Mouse (Mus musculus) frontal cortex, postnatal 36 days (tissue): ENCODE data around the gene Pik3r1.

Experiments
- DNase-seq, 2 experiments: peaks; one replicate each; pipeline ENCODE4 v3.0.0; 2022; ENCODE audit warnings: low spot score in 2 of 2

The Pik3r1 gene

DNA sequence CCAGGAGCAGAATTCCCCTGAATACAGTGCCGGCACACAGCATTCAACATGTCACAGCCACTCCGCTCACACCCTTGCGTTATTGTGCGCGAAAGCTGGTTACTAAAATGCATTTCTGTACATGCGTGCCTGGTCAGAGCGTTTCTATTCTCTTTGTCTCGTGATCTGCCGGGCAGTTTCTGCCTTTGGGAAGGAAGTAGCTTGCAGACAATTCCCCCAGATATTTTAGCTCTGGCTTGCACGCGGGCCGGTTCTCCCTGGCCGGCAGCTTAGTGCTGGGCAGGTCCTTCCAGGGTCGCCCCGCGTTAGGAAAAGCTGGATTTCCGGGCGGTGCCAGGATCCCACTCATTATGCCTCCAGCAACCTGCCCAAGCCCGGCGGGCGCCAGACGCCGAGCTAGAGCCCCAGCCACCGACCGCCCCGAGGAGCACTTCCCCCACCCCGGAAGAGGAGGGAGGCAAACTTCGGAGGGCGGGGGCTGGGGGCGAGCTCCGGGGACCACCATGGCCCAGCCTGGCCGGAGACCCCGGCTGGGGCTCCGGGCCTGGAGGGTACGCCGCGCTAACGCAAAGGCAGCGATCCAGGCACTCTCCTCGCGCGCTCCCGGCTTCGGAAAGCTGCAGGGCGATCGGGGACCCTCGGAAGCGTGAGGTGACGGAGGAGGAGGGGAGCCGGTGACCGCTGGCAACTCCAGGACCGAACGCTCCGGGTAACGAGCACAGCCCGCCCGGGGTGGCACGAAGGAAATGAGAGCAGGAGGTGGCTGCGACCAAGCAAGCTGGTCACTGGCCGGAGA, 806 bp downstream of the Pik3r1 start:
- DNase-seq, result peak in 1 of 2 experiments; percentile 55

DNA sequence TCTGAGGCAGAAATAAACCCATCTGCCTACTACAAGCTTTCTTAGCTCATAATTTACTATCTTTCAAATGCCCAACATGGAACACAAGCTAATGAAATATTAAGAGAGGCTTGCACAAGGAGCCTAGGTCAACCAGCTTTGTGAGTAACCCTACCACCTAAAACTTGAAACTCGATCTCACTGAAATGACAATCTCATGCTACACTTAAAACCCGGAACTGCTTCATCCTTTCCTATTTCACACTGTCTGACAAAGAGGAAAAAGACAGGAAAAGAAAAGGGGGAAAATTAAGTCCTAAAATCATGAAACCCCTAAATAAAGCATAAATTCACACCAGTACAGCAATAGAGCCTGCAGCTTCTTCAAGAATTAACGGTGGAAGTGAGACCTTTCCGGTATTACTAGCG, 1.4 kb downstream of the Pik3r1 start:
- DNase-seq, result no peak

DNA sequence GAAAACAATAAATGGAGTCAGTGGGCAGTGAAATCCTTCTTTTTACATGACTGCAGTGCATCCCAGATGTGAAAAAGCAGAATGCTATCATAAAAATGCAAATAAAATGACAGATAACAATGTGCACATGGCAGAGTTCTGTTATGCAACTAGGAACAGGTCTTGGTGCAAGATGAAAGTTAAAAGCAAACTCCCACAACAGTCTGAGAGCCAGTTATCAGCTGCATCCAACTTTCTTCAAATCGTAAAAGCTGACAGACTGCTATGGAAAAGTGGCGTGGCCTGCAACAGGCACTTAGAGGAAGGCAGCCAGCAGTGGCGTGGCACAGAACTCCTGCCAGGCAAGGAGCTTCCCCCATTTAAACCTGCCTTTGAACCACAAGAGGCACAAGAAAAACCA, 2.0 kb downstream of the Pik3r1 start:
- no peak for DNase-seq

DNA sequence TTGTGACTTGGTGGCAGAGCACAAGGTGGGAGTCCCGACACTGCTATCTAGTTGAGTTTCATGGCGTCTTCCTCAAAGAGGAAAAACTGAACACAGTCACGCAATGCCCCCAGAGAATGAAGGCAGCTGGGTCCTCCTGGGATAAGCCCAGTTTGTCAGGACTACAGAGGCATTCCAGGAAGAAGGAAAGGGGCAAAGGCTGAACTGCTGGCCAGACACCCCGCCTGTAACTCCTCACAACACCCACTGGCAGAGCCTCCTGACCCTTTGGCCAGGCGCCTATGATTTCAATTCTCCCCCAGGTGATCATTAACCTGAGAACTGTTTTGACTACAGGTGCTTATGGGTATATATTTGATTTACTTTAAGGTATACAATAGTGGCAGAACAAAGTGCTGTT, 3.9 kb downstream of the Pik3r1 start:
- DNase-seq, result no peak

DNA sequence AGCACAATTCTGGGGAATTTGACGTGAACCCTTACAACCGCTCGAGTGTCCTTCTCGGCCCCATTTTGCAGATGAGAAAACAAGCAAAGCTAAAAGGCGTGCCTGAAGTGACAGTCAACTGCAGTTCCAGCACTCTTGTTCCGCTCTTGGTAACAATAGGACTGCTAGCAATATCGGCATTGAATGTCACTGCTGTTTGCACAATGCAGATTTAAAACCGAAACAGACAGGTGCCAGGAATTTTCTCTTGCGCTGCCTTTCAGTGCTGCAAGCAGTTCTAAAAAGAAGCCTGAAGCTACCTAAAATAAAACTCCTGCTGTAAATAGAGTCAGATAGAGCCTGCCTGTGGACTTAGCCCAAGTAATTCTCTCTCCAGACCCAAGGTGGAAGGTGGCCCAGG, 4.3 kb downstream of the Pik3r1 start:
- DNase-seq, result no peak

DNA sequence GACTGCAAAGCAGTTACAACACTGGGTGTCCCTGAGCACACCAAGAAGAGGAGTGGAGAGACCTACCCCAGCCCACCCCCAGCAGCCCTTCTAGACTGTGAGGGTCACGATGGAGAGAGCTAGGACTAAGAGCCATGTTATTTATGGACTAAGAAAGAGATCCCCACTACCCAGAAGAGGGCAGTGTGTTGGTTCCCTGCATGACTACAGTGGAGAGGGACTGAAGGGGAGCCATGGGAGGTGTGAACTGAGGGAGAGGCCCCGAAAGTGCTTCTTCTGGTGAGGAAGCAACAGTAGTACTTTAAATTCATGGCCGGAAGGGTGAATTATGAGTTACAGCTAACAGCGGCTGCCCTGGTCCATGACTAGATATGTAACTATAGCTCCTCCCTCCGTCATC, 4.9 kb downstream of the Pik3r1 start:
- no peak for DNase-seq

DNA sequence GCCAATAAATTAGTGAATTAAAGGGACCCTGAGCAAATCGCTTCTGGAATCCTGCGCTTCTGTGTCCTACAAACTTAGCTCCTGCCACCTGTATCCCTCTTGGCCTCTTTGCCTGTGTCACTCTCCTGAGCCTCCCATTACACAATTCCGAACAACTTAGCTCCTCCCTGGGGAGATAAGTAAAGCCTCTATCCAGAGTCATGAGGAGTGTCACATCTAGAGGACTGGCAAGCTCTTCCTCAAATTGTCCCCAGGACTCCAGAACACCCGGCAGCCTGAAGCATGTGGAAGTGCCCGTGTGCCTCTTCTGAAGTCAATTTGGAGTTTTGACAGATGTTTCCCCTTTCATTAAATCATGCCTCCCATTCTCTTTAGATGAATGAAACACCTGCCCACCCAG, 6.4 kb downstream of the Pik3r1 start:
- no peak for DNase-seq

DNA sequence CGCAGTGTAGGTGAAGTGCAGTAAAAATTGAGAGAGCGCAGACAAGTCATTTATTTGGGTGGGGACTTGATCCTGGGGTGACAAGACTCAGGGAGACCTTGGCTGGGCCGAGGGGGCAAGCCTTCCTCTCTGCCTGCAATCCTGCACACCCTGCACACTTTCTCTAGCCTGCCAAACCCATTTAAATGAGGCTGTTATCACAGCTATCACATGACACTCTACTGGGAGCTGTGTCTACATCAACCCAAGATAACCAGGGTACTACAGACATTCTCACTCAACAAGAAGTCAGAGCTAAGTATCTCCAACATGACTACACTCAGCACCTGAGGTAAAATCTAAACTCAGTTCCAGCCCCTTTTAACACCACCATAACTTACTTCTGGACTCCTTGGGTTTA, 7.1 kb downstream of the Pik3r1 start:
- DNase-seq, result no peak

DNA sequence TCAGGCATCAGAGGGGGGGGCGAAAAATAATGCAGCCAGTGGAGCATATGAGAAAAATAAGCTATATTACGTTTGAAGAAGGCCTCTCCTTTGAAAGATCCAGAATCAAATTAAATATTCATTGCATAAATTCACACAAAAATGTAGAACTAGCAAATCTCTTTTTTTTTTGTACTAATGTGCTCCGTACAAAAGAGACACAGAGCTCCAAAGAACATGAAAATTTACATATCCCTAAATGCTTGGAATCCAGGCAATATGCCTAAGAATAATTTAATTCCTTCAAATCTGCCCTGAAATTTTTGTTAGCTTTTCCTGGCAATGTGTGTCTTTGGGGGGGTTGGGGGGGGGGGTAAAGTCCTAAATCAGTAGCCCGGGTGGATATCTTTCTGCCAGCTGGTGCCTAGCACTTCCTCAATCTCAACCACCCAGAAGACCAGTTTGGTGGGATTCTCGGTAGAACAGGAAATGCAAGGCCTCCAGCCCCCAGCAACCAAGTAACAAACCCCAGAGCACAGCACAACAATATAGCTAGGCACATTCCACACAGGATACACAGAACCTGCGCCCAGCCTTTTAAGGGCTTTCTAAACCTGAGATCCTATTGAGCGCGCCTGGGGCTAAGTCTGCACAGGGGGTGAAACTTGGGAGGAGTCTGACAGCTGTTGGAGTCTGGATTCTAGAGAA, 7.9 kb downstream of the Pik3r1 start:
- DNase-seq, result no peak

DNA sequence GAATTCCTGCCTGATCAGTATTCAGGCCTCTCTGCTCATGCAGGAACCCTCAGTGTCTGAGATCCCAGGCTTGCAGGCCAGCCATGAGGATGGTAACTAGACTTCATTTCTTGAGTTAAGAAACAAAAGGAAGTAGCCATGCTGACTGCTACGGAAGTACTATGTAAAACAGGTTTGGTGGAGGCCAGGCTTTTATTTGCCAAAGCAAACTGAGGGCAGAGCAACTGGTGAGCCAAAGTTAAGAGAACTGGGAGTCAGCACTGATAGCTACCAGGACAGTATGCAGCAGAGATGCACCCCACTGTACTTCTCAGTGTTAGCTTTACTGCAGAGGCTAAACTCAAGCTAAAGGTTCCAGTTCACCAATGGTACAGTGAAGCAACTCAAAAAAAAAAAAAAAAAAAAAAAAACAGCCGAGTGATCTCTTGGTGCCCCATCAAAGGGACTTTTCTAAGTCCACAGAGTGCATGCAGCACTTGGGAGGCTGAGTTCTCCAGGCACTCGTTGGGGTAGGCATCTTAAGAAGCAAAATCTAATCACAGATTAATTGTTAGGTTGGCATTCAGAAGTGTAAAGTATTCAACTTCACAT, 8.6 kb downstream of the Pik3r1 start:
- no peak for DNase-seq

DNA sequence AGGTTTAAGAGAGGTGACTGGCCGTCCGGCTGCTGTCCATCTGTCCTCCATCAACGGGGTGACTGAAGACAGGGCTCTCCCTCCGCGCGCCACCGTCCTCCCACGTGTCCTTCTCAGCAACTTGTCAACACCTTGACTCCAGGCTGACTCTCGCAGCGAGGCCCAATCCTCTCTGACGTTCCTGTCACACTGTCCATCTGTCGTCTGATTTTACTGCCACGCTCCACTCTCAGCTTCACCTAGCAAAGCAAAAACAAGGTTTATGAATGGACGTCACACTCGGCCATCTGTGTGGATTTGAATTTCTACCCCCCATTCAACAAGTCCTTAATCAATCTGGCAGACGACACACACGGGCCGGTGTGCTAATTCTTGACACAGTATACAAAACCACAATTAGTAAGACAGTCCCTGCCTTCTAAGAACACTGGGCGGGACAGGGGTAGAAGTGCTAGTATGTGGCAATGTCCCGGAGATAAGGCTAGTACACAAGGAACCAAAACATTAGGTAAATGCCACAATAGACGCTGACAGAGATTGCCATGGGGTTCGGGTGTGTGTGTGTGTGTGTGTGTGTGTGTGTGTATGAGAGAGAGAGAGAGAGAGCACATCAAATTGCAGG, 10.1 kb downstream of the Pik3r1 start:
- no peak for DNase-seq

DNA sequence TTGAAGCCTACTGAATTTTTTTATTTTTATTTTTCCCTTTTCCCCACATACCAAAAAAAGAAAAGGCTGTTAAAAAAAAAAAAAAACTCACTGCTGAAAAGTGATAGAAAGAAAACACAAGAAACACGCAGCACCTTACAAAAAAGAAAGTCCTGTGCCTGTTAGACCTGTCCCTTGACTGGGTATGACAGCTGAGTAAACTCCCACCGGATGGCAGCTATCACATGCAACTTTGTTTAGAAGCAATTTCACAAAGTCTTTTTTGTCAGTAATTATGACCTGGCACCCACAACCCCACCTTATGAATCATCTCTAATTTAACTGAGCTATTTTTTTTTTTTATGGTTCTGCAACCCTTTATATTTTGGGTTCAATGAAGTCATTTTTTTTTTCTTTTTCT, 12.8 kb downstream of the Pik3r1 start:
- DNase-seq, result no peak

DNA sequence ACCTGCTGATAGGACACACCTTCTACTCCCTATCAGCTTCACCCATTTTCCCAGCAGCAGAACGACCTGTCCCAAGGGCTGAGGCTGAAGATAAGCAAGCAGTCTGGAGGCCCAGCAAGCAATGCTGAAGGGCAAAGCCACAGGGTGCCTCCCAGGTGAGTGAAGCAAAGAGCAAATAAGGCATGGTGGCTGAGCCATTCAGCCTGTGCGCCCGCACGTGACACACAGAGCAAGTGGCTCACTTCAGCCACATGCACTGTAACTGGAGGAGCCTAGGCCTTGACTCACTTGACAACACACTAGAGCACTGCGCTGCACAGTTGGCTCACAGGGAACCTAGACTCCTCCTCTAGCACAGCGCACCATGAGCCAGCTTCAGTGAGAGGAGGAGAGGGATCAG, 14.4 kb downstream of the Pik3r1 start:
- DNase-seq, result no peak

DNA sequence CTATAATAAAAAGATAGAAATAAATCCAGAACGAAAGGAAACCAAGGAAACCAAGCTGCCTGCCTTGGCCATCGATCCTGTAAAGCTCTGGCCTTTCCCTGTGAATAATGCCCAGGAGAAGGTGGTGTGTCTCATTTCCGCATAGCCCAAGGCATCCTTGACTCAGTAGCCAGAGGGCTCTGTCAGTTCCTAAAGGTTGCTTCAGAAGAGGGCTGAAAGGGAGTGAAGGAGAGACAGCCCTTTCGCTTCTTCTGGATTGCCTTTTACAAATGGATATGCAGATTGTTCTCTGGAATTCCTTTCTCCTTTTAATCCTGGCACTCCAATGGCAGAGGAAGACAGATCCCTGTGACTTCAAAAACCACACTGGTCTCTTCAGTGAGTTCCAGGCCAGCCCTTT, 16.2 kb downstream of the Pik3r1 start:
- DNase-seq, result no peak

DNA sequence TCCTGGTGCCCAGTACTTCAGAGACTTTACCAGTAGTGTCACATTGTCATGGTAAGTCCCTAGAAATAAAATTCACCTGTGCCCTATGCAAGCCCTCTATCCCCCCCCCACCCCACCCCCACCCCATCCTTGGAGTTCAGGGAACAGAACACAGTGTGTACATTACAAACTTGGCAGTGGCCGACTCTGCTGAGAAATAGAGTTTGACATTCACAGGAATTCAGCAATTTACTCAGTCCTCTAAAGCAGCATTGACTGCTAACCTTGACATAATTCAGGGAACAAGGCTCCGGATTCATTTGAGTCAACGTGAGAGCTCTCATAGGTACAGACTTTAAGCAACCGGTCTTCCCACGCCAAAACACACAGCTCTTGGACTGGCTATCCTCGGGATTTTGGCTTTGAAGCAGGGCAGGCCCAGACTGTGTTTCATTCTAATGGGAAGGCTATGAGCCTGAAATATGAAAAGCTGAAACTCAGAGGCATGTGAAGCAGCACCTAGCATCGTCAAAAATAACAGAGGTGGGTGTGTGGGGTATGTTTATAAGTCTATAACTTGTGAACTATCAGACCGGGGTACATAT, 21.9 kb downstream of the Pik3r1 start:
- no peak for DNase-seq

DNA sequence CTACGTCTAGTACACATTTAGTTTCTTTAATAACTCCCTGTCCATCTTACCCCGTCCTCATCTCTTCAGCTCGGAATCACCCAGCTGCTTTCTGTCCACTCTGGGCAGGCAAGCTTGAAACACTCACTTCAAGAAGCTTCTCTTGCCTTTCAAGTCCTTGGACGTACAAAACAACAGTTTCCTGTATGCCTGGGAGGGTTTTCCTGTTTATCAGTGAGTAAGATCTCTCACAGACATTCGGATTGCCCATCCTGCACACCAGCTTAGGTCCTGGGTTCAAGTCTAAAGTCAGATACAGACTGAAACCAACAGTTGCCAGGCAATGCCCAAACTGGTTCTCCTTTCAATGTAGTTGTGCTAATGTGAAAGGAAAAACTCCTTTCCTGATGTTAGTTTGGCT, 23.1 kb downstream of the Pik3r1 start:
- no peak for DNase-seq

DNA sequence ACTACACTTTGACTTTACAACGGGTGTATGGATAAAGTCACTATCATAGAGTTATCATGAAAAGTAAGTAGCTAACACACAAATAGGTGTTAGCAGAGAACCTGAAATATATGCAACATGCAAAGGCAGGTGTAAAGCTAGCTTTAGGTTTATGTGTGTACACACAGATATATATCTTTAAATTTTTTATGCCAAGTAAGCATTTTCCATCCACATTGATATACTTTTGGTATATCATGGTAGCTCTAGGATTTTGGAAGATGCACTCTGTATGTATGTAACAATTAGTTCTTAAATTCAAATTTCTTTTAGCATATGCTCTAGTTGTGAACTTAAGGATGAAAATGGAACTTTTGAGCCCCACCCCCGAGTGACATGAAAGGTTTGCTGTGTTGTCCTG, 24.0 kb downstream of the Pik3r1 start:
- no peak for DNase-seq

DNA sequence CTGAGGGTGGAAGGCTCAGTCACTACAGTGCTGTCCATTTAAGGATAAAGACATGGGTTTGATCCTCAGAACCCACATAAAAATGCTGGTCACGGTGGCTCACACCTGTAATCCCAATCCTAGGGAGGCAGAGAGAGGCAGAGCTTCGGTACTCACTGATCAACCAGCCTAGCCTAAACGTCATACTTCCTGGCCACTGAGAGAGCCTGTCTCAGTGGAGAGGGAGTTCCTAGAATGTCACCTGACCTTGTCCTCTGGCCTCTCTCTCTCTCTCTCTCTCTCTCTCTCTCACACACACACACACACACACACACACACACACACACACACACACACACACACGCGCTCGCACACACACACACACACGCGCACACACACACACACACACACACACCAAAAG, 24.8 kb downstream of the Pik3r1 start:
- DNase-seq, result no peak

DNA sequence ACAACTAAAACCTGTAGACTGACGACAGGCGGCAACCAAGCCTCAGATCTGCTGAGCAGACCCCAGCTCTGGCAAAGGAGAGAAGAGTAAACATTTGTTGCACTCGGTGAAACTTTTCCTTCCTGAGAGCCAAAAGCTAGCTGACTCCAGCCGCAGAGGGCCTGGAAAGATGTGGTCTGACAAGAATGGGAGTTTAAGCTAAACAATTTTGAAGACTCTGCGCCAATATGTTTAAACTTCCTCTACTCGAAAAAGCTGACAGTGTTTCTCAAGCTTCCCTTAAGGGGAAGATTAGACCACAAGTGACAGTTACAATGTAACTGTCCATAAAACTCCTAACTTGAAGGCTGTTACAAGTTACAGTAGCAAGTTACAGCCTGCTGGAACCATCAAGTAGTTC, 25.4 kb downstream of the Pik3r1 start:
- no peak for DNase-seq

DNA sequence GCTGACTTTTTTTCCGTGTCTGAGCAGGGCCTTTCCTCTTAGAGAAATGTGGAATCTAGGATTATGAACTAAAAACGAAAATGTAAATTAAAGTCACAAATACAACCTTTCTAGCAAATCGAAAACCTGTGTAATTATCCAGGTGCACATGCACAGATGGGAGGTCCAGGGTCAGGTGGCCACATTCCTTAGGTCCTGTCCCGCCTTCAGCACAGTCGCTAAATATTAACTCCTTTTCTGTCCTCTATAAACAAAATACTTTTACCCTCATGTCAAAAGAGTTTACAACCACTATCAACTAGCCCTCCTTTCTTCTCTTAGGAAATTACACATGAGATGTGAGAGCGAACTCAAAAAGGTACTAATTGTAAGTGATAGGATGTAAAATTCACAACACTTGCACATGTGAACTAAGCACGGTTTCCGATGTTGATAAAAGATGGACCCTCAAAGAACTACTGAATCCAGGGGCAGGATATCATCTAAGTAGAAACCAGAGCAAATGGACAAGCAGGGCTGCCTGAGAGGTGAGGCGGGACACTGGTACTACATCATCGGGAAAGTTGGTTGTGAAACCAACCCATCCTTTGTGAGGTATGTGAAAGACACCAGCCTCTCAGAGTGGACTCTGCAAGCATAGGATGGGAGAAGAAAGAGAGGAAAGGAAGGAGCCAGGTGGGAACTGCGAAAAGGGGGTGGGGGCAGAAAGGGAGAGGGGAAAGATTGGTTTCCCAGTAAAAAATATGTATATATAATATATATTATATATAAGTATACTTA, 26.3 kb downstream of the Pik3r1 start:
- no peak for DNase-seq

DNA sequence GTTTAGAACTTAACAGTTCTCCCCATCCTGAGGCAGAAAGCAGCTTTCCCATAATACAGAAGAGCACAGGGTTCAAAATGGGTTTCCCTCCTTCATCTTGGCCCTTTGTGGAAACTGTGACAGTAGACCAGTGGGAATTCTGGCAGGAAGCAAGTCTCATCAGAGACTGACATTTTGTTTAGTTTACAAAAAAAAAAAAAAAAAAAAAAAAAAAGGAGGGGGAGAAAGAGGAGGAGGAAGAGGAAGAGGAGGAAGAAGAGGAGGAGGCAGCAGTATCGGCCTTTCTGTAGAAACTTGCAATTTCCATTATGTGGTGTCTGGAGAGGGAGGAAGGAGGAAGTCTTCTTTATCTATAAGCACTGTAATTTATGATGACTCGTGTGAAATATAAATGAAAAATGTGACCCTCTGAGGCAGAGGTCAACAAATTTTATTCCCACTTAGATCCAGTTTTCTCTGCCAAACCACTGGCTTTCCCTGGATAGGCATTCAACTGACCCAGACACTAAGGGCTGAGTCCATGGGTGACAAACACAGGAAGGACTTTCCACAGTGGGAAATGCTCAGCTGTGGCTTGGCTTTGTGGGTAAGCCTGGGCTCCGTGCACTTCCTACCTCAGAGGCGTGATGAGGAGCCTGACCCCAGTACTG, 28.2 kb downstream of the Pik3r1 start:
- DNase-seq, result no peak
